Mouse (Mus musculus) brown adipose tissue, adult 24 weeks (tissue): ENCODE results near the gene Rere. TPM values are rescaled to one million over a fixed set of nuclear protein-coding genes. Genes with fewer than 3 reads are reported as not detected.
"Not testable (repeated sequence)": the region's sequence is repeated elsewhere in the genome, so short reads cannot be mapped to it uniquely, and the experiment has no call there.

Source experiments
- H3K27ac ChIP-seq: fragments of 200-500 bp; replicated peaks from 2 replicates; pipeline ENCODE4 v1.5.1; 2012; ENCODE audit warnings: low read depth, mild to moderate bottlenecking, low read length
- H3K4me1 ChIP-seq: fragments of 200-500 bp; 2 replicates; pipeline ENCODE4 v1.6.1; 2012; ENCODE audit warnings: low read length, mixed read lengths; ENCODE audit not compliant: control insufficient read depth, insufficient read depth, insufficient read length
- H3K4me3 ChIP-seq: fragments of 200-500 bp; 2 replicates; pipeline ENCODE4 v1.5.1; 2012; ENCODE audit warnings: low read depth, mild to moderate bottlenecking, low read length, moderate library complexity; ENCODE audit not compliant: insufficient read depth
- polyA plus RNA-seq: library from polyadenylated mRNA; stranded (reverse); fragments of >200 nt; gene quantifications from 2 replicates; pipeline ENCODE4 v1.2.4, GENCODE M21; 2012; ENCODE audit not compliant: missing spikeins, insufficient read depth, insufficient read length

Gene Rere
- polyA plus RNA-seq, 1 experiment, result 39.8 TPM

DNA sequence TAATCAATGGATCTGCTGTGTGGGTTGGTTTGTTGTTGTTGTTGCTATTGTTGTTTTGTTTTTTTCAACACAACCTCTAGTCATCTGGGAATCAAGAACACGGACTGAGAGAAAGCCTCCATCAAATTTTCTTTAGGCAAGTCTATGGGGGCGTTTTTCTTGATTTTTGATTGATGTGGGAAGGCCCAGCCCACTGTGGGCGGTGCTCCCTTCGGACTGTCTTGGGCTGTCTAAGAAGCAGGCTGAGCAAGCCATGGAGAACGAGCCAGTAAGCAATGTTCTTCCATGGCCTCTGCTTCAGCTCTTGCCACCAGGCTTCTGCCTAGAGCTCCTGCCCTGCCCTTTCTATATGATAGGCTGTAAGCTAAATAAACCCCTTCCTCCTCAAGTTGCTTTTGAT, 16.0 kb upstream of the Rere start:
- Histone ChIP-seq H3K27ac (no peak overlapping the region), H3K4me1 (peaks cover 6% of the 10 kb centered on the region), H3K4me3 (no peak overlapping the region)

DNA sequence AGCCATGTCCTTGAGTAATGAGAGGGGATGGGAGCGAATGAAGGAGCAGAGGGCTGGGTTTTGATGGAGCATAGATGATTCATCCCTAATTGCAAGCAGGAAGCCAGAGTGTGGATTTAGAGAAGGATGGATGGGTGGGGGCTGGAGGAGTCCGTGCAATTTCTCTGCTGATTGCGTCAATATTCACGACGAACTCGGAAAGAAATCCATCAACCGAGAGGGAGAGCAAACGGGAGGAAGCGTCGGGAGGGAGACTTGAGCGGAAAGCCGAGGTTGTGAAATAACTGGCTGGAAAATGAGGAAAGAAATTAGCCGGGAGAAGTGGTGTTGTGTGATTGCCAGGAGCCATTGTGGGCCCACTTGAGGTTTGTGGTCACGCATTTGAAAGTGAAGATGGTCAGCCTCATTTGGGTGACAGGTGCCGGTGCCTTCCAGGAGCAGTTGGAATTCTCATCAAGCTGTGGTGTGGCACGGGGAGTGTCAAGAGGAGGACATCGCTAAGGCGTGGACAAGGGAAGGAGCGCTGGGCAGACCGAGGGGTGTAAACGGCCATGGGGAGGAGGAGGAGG, 14.7 kb upstream of the Rere start:
- Histone ChIP-seq H3K27ac (no peak overlapping the region), H3K4me1 (peaks cover 6% of the 10 kb centered on the region)

DNA sequence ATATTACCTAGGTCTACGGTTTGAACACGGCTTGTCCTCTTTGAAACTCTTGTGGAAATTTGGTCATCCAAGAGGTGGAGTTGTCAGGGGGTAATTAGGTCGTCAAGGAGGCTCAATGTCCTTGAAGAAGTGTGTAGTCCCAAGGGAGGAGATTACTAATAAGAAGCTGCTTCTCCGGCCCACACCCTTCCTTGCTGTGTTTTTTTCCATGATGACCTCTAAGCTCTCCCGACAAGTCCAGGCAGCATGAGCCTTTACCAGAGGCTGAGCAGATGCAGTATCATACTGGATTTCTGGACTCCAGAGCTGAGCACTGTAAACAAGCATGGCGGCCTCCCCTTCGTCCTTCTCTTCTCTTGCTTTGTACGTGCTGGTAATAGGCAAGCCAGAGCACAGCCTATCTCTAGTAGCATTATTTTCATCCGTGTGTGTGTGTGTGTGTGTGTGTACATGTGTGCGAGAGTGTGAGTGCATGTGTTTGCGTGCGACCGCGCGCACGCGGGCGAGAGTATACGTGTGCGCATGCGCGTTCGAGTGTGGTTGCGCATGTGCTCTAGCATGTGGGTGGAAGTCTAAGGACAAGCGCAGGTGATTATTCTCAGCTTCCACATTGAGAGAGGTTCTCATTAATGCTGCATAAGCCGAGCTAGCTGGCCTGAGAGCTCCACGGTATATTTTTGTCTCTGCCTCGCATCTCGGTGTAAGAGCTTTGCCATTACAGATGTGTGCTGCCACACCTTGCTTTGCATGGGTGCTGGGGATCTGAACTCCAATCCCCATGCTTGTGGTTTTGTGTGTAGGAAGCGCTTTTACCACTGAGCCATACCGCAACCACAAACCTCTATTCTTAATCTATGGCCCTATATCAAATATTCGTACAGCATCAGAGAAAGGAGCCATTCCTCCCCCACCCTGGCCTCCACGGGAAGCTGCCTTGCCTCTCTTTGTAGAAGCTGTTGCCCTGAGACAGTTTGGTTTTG, 12.5 kb upstream of the Rere start:
- H3K4me1 ChIP-seq, result peaks cover 9% of the 10 kb centered on the region
- no peak overlapping the region for H3K4me3 ChIP-seq
- no peak overlapping the region for H3K27ac ChIP-seq

More for the DNA sequence above, 14.7 kb upstream of the Rere start:
- H3K4me3 ChIP-seq, result 0 out of 2 replicates have a peak overlapping the region, but pooled peaks have one; percentile 15

DNA sequence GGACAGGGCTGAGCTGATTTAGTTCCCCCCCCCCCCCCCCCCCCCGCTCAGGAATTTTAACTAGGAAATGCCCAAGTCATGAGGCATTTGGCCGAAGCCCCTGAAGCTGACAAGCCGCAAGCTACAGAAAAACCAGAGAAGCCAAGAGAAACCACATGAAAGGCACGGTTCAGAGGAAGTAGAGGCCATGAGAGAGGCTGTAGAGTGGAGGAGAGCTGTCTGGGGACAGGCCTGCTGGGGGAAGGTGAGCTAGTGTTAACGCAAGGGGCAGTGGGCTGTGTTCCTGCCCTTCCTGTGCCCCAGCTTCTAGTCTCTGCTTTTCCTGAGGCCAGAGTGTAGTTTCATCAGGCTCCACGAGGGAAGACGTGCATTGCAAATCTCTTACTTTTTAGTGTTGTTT, 11.8 kb upstream of the Rere start:
- Histone ChIP-seq H3K4me1 (peaks cover 9% of the 10 kb centered on the region), H3K4me3 (no peak overlapping the region), H3K27ac (no peak overlapping the region)

DNA sequence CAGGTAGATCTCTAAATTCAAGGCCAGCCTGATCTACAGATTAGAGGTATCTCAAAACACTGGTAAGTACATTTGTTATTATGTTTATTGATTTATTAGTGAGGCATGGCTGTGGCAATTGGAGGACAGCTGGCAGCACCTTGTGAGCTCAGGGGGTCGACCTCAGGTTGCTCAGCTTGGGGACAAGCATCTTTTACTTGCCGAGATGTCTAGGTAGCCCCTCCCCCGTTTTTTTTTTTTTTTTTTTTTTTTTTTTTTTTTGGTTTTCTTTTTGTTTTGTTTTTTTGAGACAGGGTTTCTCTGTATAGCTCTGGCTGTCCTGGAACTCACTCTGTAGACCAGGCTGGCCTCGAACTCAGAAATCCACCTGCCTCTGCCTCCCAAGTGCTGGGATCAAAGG, 10.7 kb upstream of the Rere start:
- H3K4me3 ChIP-seq, H3K27ac ChIP-seq, H3K4me1 ChIP-seq: not testable (repeated sequence)

DNA sequence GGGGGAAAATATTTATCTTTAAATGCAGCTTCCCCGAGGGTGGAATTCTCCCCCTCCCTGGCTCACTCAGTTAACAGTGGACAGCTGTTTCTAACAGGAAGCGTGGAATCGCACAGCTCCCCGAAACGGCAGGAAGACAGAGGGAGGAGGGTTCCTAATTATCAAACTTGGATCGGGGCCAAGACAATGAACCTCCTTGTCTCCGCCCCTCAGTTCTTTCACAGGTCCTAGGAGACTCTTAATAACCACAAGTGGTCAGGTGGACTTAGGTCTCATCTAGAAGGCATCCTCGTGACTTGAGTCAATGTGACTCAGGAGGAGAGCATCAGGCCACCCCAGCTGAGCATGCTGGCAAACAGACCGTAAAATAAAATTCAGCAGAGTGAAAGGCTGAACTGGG, 8.7 kb upstream of the Rere start:
- no peak overlapping the region for H3K27ac ChIP-seq
- H3K4me3 ChIP-seq, result no peak overlapping the region
- H3K4me1 ChIP-seq, result peaks cover 9% of the 10 kb centered on the region

DNA sequence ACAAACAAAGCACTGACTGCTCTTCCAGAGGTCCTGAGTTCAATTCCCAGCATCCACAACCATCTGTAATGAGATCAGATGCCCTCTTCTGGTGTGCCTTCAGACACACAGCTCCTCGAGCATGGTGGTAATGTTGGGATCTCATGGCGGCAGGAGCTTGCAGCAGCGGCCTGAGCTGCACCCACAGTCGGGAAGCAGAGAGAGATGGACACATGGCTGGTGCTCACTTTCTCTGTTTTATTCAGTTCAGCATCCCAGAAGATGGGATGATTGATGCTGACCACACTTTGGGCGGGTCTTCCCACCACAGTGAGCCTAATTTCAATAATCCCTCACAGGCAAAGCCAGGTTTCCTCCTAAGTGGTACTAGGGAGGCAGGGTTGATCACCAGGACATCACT, 5.9 kb upstream of the Rere start:
- Histone ChIP-seq H3K4me1 (peaks cover 4% of the 10 kb centered on the region; the same call in 1 of the 2 replicates), H3K4me3 (no peak overlapping the region), H3K27ac (no peak overlapping the region)

DNA sequence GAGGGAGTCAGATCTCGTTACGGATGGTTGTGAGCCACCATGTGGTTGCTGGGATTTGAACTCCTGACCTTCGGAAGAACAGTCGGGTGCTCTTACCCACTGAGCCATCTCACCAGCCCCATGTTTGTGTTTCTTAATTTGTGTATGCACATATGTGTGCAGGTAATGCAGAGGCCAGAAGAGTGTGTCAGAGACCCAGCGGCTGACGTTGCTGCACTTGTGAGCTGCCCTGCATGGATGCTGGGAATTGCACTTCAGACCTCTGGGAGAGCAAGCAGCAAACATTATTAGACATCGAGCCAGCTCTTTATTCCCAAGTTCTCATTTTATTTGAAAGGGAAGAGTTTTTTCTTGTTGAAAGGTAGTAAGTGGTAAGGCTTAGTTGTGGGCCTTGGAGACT, 2.1 kb upstream of the Rere start:
- not testable (repeated sequence) for H3K4me1 ChIP-seq, H3K27ac ChIP-seq, H3K4me3 ChIP-seq

DNA sequence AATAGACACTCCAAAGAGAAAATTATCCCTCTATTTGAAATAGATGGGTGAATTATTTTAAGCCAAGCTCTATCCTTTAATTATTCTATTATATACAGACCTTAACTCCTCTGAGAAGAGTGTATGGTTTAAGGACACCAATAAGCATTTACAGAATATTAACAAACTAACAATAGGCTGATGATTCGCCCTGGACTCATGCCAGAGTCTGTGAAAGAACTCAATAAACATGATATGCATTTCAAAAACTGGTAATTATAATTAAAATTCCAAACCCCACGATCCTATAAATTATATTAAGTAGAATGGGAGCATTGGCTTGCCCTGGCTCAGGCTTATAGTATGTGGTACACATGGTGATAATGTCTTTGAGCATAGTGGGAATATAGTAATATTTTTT, 1.4 kb upstream of the Rere start:
- H3K27ac ChIP-seq, result no peak overlapping the region
- H3K4me1 ChIP-seq, result peaks cover 8% of the 10 kb centered on the region; the same call in 1 of the 2 replicates
- no peak overlapping the region for H3K4me3 ChIP-seq

DNA sequence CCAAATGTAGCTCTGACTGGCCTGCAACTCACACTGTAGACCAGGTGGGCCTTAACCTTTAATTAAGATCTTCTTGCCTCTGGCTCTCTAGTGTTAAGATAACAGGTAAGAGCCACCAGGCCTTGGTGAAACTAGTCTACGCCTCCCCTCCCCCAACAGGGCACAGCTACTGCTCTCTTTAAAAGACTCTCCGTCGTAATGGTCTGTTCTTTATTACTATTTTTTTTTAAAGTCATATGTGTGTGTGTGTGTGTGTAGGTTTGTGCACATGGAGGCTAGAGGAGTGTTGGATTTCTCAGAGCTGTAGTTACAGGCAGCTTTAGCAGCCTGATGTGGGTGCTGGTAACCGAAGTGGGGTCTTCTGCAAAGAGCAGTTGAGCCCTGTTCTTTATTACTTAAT, 987 bp upstream of the Rere start:
- no peak overlapping the region for H3K27ac ChIP-seq
- H3K4me1 ChIP-seq, result peaks cover 8% of the 10 kb centered on the region; the same call in 1 of the 2 replicates
- no peak overlapping the region for H3K4me3 ChIP-seq

DNA sequence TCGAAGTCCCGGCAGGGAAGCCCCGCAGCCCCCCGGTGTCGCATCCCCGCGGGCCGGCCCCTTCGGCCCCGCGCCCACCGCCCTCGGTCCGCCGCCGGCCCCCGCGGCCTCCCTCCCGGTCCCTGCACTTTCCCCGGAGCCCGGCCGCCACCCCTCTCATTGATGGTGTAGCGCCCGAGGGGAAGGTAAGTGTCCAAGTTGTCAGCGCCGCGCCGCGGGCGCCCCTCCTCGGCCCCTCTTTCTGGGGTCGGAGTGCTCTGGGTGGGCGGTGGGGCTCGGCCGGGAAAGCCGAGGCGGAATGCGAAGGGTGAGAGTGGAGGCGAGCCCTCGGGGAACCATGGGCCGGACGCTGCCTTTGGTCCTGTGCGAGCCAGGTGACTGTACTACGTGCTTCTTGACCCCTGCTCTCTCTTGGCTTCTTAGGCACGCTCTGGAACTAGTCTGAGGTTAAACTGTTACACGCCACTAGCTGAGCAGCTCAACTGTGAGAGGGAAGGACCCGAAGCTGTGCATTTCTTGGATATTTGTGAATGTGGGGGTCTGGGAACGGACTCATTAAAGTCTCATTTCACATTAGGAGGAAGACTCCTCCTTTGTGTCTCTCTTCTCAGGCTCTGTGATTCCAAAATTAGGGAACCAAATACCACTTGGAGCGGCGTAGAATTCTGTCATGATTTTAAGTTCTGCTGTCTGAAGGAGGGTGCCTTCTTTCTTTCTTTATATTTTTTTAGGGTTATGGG, 615 bp downstream of the Rere start:
- Histone ChIP-seq H3K4me1 (peaks cover 10% of the 10 kb centered on the region; the same call in 1 of the 2 replicates), H3K4me3 (peak overlapping the region; percentile 97), H3K27ac (peak overlapping the region; percentile 89)

DNA sequence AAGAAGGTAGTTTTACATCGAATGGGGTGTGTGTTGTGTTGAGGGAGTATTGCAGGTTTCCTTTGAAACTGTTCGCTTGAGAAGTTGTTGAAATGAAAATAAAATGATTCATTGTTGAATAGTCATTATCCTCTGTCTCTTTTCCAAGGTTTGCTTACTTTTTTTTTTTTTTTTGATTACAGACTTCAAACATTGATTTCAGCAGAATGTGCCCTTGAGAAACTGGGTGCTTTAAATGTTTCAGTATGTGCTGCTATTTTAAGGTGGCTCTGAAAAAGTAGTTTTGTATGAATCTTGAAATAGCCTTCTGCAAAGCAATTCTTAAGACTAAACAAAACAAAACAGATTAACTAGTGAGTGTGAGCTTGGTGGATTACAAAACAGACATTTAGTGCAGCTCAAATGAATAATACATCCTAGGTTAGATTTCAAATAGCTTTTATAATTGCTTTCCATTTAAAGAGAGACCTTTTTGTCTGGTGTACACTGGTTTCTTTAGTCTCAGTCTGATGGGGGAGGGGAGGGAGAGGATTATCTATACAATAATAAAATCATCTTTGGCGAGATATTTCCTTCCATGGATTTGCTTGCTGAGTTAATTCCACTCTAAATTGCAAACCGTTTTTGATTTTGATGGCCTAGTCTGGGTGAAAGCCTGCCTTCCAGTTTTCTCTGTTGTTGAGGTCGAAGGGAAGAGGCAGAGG, 1.3 kb downstream of the Rere start:
- peak overlapping the region; percentile 97 for H3K4me3 ChIP-seq
- H3K4me1 ChIP-seq, result peaks cover 11% of the 10 kb centered on the region
- H3K27ac ChIP-seq, result peak overlapping the region; percentile 89

DNA sequence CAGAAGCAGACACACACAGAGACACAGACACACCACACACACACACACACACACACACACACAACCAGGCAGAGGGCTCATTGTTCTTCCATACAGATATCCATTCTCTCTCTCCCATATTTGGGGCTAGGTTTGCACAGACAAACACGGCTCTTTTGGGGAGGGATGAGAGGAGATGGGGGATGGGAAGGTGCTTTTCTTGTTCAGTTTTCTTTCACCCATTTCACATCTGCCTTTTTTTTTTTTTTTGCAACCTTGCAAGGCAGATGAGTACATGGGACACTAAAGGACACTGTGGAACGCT, 1.8 kb downstream of the Rere start:
- Histone ChIP-seq H3K4me3 (peak overlapping the region; percentile 35; the same call in 1 of the 2 replicates), H3K4me1 (peaks cover 11% of the 10 kb centered on the region), H3K27ac (peak overlapping the region; percentile 15; the same call in 1 of the 2 replicates)

DNA sequence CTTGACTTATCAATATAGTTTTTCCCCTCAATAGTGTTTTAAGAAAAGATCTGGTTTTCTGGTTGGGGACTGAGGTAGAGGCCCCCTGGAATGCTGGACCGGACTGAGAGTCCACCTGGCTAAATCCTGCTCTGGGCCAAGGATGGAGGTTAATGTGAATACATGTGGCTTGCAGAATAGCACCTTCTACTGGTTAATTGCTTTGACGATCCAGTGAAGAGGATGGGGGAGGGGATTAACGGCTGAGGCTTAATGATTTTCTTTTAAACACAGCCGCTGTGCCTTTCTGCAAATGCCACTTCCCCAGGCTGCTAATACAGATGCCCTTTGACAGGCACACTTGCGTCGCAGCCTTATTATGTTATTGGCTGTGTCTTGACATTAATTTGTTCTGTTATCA, 2.5 kb downstream of the Rere start:
- H3K4me3 ChIP-seq, result no peak overlapping the region
- peaks cover 15% of the 10 kb centered on the region for H3K4me1 ChIP-seq
- no peak overlapping the region for H3K27ac ChIP-seq

DNA sequence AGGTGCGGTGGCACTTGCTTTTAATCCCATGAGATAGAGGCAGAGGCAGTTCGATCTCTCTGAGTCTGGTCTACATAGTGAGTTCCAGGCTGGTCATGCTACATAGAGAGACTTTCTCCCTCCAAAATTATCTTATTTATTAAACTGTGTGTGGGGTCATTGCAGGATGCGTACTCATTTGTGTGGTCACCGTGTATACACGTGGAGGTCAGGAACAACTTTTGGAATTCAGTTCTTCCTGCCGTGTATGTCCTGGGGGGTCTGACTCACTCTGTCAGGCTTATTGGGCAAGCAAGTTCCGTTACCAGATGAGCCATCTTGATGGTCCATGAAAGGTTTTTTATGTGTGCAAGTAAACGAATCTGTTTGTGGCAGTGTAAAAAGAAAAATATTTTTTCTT, 5.5 kb downstream of the Rere start:
- Histone ChIP-seq H3K27ac (no peak overlapping the region), H3K4me3 (no peak overlapping the region), H3K4me1 (peaks cover 21% of the 10 kb centered on the region)
